Mouse (Mus musculus) adrenal gland (tissue): ENCODE data around the gene Rras2.

Experiments
- intact Hi-C: fragments of 180-260 bp; cut with DNase I; formaldehyde crosslinking; loops from one replicate; pipeline ENCODE4 v1.15.1; 2025

Rras2 gene

DNA sequence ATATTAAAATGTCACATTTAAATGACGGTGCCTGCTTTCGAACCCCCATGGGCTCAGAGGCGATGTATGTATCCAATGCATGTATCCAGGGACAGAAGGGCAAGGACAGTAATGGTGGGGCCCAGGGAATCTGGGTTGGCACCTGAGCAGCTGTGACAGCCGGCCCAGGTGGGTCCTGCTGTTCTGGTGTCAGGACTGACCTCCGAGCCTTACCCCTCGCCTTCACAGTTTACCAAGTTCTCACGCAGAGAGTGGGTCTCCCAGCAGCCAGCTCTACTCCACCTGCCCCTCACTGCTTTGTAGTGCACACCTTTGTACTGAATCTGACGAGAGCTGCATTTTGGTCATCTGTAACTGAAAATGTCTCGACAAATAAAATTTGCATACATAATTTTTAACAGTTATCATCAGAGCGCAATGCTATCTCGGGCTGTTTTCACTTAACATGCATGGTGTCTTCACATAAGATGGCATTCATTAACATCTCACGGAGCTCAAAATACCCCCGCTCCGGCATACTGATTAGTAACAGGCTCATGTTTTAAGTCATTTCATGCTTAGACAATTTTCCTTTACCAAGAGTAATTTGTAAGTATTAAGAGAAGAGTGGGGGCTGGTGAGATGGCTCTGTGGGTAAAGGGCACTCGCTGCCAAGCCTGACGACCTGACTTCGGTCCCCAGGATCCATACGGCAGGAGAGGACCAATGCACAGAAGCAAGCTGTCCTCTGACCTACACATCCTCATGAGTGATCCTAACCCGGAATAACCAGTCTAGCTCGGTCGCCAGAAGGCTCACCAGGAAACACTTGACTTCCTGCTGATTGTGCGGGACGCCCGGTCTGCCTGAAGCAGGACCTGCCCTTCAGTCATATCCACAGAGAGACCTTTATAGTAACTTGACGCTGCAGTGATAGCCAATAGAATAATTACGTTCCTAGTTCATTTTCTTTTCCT is 74.3 kb downstream of the Rras2 start:
- intact Hi-C loops = no loop called here

DNA sequence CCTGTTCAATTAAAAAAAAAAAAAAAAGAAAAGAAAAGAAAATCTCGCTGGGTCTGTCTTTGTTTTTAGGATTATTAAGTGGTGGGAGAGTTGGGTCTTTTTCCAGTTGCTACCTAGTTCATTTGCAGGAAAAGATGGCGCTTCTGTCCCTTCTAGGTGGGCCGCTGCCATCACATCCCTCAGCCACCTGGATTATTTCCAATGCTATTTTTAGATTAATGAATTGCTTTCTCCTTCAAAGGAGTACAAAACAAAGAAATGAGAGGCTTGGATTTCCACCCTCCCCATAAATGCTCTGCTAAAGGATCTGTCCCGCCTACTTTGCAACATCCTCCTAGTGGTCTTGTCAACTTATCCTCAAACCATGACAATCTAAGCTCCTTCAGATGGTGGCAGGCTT is 76.2 kb downstream of the Rras2 start:
- intact Hi-C loops = no loop called here

DNA sequence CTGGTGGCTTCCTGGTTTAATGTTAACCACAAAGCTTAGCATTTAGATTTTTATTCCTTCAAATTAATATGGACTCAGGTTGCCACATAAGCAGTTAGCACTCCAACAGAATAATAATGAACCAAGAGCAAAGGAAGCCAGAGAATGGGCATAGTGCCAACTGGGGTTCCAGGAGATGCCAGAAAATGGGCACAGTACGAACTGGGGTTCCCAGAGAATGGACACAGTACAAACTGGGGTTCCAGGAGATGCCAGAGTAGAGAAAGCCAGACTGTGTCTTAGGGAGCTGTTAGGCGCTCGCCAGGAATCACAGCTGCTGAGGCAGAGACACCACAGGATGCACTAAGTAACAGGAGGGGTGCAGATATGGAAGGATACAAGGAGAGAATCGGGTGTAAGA is 80.3 kb downstream of the Rras2 start:
- intact Hi-C loops = no loop called here

DNA sequence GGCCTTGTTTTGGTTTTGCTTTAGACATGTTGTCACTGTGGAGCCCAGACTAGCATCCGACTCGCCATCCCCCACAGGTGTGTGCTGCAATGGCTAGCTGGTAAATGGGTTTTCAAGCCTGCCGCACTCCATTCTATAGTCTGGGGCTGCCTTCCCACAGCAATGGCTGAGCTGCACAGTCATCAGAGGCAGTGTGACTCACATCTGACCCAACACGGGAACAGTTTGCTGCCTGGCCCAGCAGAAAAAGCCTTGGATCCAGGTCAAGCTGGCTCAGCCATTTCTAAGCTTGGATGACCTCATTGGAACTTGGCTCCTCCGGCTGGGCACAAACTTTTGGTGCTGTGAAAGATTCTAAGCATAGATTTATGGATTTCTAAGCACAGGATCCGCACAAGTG is 88.0 kb downstream of the Rras2 start:
- intact Hi-C loops = no loop called here

DNA sequence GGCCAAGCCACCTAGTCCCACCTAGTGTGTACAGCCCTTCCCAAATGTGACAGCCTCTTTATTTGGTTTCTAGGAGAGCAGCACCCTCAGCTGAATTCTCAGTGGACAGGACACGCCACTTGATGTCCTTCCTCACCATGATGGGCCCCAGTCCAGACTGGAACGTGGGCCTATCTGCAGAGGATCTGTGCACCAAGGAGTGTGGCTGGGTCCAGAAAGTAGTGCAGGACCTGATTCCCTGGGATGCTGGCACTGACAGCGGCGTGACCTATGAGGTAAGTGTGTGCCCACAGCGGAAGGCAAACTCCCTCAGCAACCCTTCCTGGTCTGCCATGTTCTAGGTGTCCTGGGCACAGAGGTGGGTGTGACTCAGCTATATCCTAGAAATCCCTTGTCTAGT is 88.8 kb downstream of the Rras2 start:
- intact Hi-C loops = no loop called here

DNA sequence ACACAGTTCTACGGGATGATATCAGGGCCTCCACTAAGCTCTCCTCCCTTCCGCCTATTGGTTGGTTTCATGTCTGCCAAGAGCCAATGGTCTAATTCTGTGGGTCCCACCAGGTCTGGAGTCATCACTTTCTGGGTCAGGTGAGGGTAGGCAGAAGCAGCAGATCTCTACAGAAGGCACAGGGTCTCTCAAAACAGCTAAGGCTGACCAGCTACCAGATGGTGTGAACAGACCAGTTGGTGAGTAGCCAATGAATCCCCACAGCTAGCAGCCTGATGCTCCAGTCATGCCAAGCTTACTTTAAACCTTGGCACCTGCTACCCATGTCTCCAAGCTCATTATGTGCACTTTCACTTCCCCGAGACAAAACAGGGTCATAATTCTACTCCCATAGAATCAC is 90.2 kb downstream of the Rras2 start:
- intact Hi-C loops = no loop called here

DNA sequence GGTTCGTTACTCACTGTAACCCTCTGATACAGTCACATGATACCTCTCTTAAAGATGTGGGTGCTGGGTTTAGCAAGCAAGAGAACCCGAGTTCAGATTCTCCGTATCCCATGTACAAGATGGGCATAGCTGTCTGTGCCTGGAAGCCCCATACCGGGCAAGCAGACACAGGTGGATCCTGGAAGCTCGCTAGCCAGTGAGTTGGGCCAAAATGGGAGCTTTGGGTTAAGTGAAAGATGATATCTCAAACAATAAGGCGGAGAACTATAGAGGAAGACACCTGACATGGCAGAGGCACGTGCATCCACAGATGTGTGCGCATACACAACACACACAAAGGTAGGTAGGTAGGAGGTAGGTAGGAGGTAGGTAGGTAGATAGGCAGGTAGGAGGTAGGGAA is 90.7 kb downstream of the Rras2 start:
- intact Hi-C loops = no loop called here

DNA sequence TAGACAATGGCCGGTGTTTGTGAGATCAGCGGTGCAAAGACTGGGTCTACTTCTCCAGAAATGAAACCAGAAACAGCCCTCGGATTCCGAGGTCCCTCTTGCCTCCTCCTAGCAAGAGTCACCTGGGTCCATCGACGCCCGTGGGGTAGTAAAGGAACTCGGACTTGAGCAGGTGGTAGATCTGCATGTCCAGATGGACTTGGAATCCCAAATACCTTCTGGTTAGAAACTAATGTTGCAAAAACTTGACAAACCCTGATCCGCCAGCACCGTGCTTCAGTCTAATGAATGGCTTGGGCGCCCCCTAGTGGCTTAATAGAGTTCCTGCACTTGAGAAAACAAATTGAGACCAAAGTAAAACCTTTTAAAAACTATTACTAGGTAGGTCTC is 96.9 kb downstream of the Rras2 start:
- intact Hi-C loops = loop anchor here (1.0 to 2.0 kb wide), 3 partner anchors 246 to 412 kb away; no protein-coding TSS in a partner anchor

DNA sequence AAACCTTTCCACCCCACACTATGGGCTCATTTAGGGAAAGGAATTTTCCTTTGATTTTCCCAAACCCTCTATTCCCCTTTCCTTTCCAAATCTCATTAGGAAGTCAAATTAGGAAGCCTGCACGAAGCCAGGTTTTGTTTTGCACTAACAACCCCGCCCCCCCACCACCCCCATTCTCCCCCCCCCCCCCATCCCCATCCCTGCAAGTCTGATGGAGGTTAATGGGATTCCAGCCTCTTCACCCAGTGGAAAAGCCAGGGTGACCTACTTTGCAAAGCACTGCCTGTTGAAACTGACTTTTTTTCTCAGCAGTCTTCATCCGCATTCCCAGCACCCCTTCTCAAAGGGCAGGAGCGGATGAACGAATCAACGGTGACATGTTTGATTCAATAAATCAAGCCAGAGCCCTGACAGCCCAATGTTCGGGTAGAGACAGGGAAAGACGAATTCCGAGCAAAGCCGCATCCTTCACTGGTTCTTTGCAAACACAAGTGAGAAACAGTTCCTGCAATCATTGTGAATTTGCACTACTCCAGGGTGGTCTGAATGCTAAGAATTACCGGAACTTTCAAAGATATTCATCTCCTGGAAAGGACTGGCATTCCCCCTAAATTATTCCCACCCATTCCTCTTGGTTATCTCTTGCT is 97.4 kb downstream of the Rras2 start:
- intact Hi-C loops = loop anchor here (1.0 to 2.0 kb wide), 3 partner anchors 246 to 411 kb away; no protein-coding TSS in a partner anchor

DNA sequence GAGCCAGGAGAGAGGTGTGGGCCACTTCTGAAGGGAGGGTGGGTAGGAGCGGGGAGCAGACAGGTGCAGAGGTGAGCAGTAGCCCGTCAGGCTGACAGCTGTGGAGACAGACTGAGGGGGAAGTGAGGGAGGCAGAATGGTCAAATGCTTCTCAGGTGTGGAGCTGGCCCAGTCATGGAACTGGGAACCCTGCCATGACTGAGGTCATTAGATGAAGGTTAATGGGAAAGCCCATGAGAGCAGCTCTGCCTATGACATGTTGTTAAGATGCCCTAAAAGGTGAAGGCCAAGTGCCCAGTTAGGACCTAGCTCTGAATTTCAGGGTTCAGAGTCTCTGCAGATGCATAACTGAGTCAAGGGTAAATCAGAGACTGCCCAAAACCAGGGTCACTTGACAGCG is 98.7 kb downstream of the Rras2 start:
- intact Hi-C loops = no loop called here

DNA sequence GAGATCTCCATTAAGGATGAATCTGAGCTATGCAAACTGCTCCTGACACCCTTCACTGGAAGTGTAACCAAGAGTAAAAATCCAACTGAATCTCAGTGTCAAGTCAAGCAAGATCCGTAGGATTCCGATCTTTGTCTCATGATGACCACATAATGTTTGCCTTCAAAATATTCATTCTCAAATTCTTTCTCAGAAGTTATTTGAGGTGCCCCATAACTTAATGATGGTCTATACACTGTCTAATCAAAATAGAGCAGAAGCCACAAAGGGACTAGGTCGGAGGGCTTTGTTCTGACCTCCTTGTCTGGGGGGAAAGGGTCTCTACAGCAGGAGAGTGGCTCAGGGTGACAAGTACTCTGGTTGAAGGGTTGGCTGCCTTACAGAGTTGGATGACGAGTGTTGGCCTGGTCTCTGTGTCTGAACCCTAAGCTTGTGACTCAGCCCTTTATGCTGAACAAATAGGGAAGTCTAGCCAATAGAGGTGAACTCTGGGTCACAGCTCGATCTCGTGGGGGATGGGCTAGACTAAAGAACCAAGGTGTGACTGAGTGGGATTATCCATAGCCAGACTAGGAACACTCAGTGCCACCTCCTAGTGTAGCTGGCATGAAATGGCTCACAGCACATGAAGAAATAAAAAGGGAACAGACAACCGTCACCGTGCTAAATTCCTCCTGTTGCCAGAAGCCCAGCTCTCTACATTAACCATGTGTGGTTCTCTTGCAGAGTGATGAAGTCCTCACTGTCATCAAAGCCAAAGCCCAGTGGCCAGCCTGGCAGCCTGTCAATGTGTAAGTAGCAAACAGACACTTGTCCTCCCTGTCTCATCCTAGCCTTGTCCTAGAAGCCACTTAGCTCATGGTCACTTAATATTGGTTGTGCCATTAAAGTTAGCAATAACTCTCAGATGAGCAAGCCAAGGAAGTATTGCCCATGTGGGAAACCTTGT is 101.3 kb downstream of the Rras2 start:
- intact Hi-C loops = no loop called here

DNA sequence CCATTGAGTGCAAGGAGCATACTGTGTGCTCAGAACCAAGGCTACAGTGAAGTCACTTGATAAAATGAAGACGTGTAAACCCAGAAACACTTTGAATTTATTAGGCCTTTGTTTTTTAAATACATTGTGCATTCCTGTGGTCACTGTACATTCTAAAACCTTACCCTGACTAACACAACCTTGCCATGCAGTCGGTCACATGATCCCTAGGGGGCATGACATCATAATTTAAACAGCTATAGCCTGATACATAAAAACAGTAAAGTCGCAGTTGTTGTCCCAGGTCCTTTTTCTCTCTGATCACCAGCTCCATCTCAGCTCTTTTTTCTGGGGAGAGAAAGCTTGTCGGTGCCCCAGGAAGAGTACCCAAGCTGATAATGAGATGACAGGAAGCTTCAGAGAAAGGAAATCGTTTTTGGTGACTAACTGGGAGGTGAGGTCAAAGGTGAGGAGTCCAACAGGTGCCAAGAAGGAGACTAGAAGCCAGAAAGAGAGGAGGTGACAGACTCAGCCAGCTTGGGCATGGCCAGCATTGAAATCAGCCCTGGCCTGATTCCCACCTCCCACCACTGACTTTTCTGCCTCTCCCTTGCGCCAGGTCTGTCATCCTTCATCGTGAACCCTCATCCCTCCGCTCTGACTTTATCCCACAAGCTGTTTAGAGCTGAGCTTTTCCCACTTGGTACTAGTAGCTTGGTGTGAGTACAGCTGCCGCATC is 105.7 kb downstream of the Rras2 start:
- intact Hi-C loops = no loop called here

DNA sequence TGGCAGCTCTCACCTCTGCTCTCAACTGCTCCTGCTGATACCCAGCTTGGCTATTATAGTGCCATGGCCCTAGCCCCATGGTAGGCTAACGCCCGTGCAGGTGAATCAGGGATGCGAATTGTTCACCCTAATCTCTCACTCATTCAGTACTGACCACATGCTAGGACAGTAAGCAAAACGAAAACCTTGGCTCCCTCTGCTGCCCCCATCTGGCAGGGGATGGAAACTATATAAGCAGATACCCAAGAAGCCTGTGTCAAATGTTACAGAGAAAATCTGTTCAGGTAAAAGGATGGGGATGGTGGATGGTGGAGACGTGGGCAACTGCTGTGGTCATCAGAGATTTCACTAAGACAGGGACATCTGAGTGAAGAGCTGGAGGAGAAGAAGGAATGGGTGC is 110.0 kb downstream of the Rras2 start:
- intact Hi-C loops = loop anchor here (5.0 kb wide), 1 partner anchor 230 kb away; no protein-coding TSS in a partner anchor

DNA sequence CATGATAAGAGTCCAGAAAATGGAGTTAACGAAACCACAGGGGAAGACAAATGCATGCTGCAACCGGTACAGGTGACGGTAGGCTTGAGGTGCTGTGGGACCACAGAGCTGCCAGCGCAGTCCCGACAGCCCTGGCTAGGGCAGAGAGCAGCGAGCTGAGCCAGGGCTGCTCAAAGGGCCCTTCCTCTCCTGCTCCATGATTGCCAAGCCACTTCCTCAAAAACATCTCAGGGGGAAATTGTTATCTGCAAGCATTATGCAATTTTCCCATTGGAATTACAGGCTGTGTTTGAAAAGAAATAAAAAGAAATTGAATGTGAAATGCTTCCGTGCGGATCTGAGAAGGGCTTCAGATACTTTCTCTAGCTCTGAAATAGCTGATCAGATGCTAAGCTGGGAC is 111.1 kb downstream of the Rras2 start:
- intact Hi-C loops = loop anchor here (5.0 kb wide), 1 partner anchor 229 kb away; no protein-coding TSS in a partner anchor

DNA sequence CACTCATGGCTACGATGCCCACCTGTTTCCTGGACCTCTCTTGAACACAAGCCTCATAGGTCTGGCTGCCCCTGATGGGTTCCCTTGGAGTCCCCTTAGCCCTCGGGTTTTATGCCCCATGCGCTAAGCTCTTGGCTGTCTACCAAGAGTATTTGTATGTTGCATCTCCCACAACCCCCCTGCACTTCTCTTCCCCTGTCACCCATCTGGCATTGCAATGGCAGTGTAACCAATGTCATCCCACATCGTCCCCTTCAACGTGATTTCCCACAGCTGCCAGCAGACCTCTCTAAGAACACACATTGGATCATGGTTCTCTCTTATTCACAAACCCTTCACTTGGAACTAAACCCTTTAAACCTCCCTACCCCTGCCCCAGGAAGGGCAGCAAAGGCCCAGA is 112.1 kb downstream of the Rras2 start:
- intact Hi-C loops = loop anchor here (5.0 kb wide), 1 partner anchor 228 kb away; no protein-coding TSS in a partner anchor

DNA sequence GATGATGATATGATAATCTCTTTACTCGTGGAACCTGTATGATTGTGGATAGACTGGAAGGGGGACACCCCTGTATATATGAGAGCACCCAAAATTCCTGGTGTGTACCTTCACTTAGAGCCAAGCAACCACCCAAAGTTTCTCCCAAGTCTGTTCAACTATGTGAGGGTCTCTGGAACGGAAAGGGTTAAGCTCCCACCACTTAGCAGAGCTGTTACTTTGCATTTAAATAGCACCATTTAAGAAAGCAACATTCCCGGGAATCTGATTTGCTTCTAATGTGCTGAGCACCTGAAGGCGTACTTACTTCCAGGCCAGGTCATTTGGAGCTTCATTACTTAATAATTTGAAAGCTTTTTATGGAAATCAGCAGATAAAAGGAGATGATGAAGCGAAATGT is 113.4 kb downstream of the Rras2 start:
- intact Hi-C loops = no loop called here

DNA sequence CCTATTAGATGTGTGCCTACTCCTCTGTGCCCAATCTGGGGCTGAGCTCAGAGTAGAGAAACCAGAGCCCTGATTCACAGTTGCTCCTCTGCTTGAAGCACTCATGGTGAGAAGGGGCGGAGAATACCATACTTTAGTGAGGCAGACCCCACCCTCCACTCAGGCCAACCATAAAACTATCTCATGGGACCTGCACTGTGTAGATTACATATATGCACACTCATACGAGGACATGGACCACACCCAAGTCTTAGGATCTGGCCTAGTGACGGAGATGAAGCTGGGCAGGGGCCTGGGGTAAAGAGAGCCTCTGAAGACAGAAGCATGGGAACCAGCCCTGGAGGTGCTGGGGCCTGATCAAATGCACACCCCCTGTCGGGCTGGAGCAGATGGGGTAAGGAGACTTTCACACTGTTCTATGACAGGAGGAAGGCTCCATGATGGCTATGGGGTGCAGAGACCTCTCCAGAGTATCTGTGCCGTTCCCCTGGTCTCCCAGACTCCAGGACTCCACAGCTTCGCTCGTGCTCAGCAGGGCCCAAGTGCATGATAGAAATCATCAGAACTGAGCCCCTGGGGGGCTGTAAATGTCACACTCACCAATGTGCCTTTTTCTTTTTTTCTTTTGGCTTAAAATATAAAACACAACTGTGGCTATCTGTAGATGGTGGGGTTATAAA is 119.8 kb downstream of the Rras2 start:
- intact Hi-C loops = no loop called here
